Mouse (Mus musculus) cerebellum, adult 9-10 months (tissue): Measurements from ENCODE around the gene Hsp90ab1.

Experiments
- DNase-seq: peaks from one replicate; pipeline ENCODE4 v3.0.0; 2022

Hsp90ab1 gene

DNA sequence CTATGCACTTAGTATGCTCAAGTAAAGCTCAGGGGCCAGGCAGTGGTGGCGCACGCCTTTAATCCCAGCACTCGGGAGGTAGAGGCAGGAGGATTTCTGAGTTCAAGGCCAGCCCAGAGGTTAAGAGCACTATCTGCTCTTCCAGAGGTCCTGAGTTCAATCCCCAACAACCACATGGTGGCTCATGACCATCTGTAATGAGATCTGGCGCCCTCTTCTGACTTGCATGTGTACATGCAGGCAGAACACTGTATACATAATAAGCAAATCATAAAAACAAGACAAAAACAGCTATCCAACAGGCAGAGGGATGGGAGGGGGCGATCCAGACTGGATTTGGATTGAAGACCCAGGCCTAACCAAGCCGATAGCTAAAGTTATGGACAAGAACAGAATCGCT, 5.8 kb upstream of the Hsp90ab1 start:
- DNase-seq: no peak

GRCm38 (mm10) chr17:45578242-45578641, 5.2 kb upstream of the Hsp90ab1 start:
- no peak for DNase-seq

DNA sequence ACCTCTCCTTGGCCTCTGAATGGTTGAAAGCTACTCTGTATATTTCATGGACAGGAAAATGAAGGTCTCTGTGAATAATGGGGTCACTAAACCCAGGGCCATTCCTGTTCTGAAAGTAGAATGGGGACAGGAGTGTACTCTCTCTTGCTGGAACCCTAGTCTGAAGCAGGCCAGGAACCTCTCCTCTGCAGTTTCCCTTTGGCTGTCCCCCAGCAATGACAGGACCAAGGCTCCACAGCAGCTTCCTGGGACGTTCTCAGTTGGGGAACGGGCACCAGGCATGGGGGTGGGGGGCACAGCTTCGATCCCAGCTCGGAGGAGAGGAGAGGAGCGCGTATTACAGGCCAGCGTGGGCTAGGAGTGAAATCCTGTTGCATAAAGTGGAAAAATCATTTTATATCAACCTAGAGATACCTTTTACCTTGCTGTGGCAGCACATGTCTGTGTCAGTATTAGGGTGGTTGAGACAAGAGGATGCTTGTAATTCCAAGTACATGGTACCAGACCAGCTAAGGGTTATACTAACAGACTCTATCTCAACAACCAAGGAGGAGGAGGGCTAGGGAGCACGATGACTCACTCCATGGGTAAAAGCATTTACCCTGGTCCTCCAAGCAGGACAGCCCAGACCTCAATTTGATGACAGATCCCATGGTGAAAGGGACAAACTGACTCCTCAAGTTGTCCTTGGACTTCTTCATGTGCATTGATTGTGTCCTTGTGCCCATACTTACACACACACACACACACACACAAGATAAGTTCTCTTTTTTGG, 2.2 kb upstream of the Hsp90ab1 start:
- DNase-seq: peak; percentile 63

DNA sequence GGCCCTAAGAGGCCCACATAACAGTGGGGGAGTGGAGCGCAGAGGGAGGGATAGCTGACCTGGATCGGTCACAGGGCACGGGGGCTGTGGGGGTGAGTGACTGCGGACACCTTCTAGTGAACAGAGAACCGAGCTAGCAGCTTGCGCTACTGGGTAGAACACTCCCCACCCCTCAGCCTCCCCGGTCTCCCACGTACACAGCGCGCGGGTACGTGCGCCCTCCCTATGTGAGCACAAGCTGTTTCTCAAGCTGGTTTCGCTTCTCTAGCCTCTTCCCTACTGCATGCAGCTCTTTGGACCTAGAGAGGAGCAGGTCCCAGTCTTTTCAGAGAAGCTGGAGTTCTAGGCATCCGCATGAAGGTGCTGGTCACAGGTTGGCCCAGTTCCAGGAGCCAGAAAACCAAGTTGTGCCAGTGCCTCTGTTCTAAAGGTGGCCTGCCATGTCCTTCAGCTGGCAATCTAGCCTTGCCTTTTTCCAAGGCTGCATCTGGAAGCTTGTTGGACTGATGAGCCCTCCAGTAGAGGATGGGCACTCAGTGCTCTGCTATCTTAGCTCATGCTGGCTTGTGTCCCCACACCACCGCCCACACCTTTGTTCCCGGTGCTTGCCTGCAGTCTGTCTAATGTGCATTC, 1.2 kb upstream of the Hsp90ab1 start:
- DNase-seq: peak; percentile 91

DNA sequence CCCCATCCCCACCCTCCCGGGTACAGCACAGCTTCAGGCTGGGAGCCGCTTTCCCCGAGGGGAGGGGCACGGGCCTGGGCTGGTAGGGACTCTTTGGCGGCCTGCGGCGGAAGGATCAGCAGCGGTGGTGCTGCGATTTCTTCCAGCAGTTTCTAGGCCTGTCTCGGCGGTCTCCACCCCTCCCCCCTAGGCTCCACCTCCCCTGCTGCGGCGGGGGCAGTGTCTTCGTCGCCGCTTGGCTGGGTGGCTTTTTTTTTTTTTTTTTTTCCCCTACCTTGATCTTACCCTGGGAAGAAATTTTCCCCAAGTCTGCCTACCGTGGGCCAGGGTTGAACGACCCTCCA, 681 bp upstream of the Hsp90ab1 start:
- peak; percentile 97 for DNase-seq

DNA sequence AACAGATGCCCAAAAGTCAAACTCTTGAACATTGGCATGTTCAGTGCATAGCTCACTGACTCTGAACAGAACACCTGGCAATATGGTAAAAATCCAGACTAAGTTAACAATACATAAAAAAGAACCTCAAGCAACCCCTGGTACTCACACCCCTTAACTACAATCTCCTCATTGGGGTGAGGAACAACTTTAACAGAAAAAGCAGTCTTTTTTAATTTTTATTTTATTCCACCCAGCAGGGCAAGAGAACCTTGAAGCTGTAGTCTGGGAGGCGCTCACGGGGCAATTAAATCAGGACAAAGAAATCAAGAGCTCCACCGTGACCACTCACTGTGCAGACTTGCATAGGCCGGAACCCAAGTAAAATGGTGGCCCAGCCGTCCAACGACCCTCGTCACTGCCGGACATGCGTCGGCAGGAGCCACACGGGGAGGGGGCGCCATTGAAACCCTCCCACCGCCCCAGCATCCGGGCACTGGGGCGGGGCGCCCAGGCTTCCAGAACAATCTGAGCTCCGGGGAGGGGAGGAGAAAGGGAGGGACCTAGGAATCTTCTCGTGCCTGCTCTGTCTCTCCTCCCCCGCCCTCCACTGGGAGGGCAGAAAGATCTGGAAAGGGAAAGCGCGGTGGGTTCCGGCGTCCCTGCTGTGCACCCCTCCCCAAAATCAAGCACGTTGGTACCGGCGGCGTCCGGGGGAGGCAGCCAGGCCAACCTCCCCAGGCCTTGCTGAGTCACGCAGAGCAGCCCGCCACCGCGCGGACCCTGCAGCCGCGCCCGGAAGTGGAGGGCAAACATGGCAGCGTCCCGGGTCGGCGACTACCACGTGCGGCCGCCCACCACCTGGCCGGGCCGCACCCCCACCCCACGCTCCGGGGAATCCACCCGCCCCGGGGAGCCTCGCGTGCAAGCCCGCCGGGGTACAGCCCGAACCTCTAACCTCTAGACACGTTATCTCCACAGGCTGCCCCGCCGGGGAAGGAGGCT, 676 bp downstream of the Hsp90ab1 start:
- peak; percentile 79 for DNase-seq

GRCm38 (mm10) chr17:45569999-45570398, 3.1 kb downstream of the Hsp90ab1 start:
- DNase-seq: no peak

GRCm38 (mm10) chr17:45568990-45569389, 4.1 kb downstream of the Hsp90ab1 start:
- no peak for DNase-seq

DNA sequence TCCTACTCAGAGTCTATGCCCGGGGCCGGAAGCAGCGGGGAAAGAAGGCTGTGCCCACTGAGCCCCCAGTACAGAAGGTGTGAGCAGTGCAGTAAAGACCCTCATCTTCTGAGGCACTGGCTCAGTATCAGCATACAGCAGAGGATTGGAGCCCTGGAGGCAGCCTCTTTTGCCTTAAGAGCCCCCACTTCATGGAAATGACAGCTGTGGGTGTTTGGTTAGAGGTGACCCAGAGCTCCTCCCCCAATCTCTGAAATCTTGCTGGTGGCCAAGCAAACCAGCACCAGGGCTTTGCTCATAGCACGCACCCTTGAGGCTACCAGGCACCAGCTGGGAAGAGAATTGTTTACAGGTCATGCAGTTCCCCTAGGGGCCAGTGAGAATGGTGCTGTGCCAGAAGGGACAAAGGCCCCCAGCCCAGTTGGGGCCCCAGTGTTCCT, 5.9 kb downstream of the Hsp90ab1 start:
- DNase-seq: no peak

DNA sequence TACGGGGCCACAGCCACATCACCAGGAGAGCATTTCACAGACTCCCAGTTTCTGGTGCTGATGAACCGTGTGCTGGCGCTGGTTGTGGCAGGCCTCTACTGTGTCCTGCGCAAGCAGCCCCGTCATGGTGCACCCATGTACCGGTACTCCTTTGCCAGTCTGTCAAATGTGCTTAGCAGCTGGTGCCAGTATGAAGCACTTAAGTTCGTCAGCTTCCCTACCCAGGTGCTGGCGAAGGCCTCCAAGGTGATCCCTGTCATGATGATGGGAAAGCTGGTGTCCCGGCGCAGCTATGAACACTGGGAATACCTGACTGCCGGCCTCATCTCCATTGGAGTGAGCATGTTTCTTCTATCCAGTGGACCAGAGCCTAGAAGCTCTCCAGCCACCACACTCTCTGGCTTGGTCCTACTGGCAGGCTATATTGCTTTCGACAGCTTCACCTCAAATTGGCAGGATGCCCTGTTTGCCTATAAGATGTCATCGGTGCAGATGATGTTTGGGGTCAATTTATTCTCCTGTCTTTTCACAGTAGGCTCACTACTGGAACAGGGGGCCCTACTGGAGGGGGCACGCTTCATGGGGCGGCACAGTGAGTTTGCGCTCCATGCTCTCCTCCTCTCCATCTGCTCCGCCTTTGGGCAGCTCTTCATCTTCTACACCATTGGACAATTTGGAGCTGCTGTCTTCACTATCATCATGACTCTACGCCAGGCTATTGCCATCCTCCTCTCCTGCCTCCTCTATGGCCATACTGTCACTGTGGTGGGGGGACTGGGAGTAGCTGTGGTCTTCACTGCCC, 6.5 kb downstream of the Hsp90ab1 start:
- no peak for DNase-seq

GRCm38 (mm10) chr17:45566031-45566359, 7.1 kb downstream of the Hsp90ab1 start:
- no peak for DNase-seq

DNA sequence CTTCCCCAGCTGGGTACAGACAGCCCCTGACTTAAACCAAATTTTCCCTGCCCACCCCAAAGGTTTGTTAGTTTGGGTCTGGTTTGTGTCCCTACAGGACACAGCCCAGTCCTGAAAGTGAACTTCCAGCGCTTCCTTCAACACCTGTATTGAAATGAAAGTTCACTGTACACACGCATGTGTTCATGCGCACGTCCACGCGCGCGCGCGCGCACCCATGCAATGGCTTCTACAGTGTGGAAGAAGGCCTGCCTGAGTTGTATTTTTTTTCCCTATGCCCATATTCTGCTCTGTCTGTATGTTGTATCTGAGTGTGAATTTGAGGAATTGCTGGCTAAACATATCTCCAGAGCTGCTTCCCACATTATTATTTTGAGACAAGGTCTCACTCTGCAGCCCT, 8.0 kb downstream of the Hsp90ab1 start:
- no peak for DNase-seq

GRCm38 (mm10) chr17:45564531-45565084, 8.5 kb downstream of the Hsp90ab1 start:
- peak; percentile 62 for DNase-seq

DNA sequence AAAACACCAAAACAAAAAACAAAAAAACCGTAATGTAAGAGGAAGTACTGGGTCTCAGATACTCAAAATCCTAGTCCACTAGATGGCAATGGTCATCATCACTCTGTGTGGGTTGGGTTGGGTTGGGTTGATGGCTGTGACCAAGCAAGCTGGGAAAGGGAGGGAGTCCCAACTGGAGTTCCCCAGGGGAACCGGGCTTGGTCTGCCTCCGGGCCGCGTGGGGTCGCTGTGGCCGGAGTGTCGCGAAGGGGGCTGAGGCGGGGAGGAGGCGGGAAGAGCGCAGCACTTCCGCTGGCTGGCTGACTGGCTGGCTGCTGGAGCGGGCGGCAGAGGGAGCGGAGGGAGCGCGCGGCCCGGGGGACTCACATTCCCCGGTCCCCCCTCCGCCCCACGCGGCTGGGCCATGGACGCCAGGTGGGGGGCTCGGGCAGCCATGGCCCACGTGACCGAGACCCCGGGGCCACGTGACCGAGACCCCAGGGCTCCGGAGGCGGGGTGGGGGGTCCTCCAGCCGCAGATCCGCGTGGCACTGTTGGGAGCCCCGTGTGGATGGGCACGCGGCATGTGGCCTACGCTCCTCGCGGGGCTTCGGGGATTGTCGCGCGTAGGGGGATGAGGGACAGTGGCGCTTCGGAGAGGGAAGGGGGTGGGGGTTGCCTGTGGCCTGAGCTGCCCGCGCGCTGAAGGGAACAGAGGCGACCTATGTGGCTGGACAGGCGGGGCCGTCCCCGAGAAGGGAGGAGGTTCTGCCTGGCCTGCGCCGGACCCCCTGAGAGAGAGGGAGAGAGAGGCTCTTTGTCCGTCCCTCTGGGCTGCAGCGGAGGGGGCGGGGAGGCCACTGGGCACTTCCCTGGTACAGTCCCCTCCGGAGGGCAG, 9.2 kb downstream of the Hsp90ab1 start, which contains the start of gene Slc35b2:
Slc35b2 (plus strand) TSS at position 220 of the 876 bp plus-strand sequence.
- peak; percentile 92 for DNase-seq

GRCm38 (mm10) chr17:45563216-45563615, 9.9 kb downstream of the Hsp90ab1 start:
- peak; percentile 69 for DNase-seq

DNA sequence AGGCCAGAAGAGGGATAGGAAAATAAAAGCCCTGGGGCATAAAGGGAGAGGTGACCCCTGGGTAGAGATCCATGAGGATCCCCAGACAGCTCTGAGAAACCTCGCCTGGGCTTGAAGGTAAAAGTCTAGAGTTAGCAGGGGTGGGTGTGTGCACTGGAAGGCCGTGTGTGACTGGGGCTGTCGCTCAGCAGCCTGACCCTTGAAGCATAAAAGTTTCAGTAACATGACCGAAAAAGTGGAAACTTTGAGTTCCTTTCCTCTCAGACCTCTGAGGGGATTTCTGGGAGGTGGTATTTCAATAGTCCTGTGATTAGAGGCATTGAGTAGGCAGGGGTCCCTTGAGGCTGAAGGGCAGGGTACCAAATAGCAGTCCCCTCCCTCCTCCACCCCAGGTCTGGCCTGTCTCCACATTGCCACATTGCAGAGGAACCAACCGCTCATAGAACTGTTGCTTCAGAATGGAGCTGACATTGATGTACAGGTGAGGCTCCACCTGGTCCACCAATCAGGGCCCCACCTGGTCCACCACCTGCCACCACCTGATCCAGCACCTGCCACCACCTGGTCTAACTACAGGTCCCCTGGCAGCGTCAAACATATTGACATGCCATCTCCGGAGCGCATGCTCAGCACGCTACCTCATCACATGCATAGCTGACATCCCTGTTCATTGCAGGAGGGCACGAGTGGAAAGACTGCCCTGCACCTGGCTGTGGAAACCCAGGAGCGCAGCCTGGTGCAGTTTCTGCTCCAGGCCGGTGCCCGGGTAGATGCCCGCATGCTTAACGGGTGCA, 13.1 kb downstream of the Hsp90ab1 start:
- peak; percentile 84 for DNase-seq

GRCm38 (mm10) chr17:45557998-45558862, 14.8 kb downstream of the Hsp90ab1 start:
- DNase-seq: peak; percentile 55

DNA sequence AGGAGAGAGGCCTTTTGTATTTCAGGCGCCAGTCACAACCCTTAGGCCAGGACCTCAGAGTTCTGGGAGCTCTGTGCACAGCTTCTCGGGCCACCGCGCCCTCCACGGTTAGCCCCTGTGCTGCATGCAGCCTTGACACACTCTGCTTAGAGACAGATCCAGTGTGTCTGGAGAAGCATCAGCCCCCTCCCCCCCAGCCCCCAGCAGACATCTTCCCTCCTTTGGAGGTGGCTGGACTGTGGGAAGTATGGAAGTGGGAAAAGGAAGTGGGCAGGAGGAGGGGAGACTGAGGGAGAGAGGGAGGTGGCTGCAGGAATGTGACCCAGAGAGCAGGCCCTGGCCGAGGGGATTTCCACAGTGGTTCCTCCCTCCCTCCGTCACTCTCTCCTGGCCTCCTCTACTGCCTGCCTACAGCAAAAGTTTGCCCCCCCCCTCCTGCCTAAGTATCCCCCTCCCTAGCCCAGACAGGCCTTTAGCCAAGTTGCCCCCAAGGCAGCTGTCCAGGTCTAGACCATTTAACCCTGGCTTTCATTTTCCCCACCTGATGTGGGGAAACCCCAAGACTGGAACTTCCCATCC, 15.7 kb downstream of the Hsp90ab1 start:
- DNase-seq: no peak
